Mouse (Mus musculus) forebrain, embryonic 16.5 days (tissue): ENCODE measurements around the gene Spata7. TPM values are rescaled to one million over a fixed set of nuclear protein-coding genes. Genes with fewer than 3 reads are reported as not detected.
A peak's percentile ranks its signal among the peaks of the same experiment; 100 is the strongest.

Source experiments
- ATAC-seq: fragments of 200-750 bp; cut with Nextera tagmentation; 2 replicates; pipeline ENCODE4 v1.8.0; 2017; ENCODE audit warnings: mild to moderate bottlenecking, moderate library complexity
- H3K27ac ChIP-seq: fragments of 300-500 bp; sonication (generic); 2 replicates; pipeline ENCODE4 v1.5.1; 2014; ENCODE audit warnings: low read length, control low read depth
- H3K27me3 ChIP-seq: fragments of 300-500 bp; sonication (generic); replicated peaks from 2 replicates; pipeline ENCODE4 v1.6.1; 2014; ENCODE audit warnings: low read length; ENCODE audit not compliant: control insufficient read depth, insufficient read depth
- H3K36me3 ChIP-seq: fragments of 300-500 bp; sonication (generic); 2 replicates; pipeline ENCODE4 v1.6.1; 2014; ENCODE audit not compliant: control insufficient read depth, insufficient read depth
- H3K4me1 ChIP-seq: fragments of 300-500 bp; sonication (generic); replicated peaks from 2 replicates; pipeline ENCODE4 v1.6.1; 2014; ENCODE audit warnings: low read length; ENCODE audit not compliant: control insufficient read depth, insufficient read depth
- H3K4me2 ChIP-seq: fragments of 300-500 bp; sonication (generic); 2 replicates; pipeline ENCODE4 v1.6.1; 2014; ENCODE audit warnings: mild to moderate bottlenecking, low read length, control low read depth
- H3K4me3 ChIP-seq: fragments of 300-500 bp; sonication (generic); replicated peaks from 2 replicates; pipeline ENCODE4 v1.5.1; 2014; ENCODE audit warnings: mild to moderate bottlenecking, low read length, control low read depth
- H3K9ac ChIP-seq: fragments of 300-500 bp; sonication (generic); replicated peaks from 2 replicates; pipeline ENCODE4 v1.6.1; 2014; ENCODE audit warnings: low read depth, low read length, control low read depth
- H3K9me3 ChIP-seq: fragments of 300-500 bp; sonication (generic); 2 replicates; pipeline ENCODE4 v1.6.1; 2016; ENCODE audit warnings: low read length; ENCODE audit not compliant: control insufficient read depth
- WGBS: fragments of 180-500 bp; shearing (Covaris S2); extraction: QIAGEN DNeasy Blood & Tissue Kit; methylation state at CpG from one replicate; pipeline ENCODE4 v1.1.7; 2014; 5-methylcytosine and 5-hydroxymethylcytosine counted together
- polyA plus RNA-seq: library from polyadenylated mRNA; unstranded; fragments of >200 nt; fragmentation: Nextera tagmentation; extraction: Ambion mirVana; gene quantifications from 2 replicates; pipeline ENCODE4 v1.2.1, GENCODE M21; 2015

The Spata7 gene
- 27.4 and 32.1 TPM in 2 replicates for polyA plus RNA-seq

DNA sequence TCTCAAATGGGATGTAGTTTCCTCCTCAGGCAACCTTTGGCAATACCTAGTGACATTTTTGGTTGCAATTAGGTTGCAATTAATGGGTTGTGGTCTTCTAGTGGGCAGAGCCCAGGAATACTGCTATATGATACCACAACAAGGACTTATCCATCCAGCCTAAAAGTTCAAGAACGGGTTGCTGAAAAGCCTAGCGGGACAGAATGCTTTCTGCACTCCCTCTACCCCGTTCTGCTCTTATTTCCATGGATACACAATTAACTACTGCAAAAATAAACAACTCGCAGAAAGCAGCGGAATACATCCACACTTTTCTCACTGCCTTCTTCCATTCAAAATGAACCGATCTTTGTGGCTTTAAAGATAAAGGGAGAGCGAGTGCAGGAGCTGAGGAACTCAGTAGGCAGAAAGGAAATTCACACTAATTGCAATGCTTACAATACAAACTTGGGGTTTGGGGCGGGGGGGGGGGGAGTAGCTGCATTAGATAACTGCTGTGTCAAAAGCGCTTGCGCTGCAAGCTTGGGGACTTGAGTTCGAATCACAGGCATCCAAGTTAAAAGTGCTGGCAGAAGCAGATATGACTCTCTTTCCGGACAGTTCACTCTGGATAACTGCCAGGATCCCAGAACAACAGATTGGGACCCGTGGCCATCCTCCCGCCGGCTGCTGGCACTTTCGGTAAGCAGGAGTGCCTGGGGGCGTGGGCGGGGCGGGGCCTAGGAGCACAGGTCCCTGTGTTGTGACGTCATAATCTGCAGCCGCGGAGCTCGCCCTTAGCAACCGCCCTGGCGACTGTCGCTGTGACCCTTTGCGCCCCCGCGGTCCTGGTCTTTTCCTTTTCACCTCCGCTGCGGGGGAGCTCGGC lies at the start of gene Spata7:
Spata7 (plus strand) TSS at position 766 of the 868 bp plus-strand sequence.
- Histone ChIP-seq H3K9me3 (no peaks in the 10 kb centered on the region), H3K27me3 (no peaks in the 10 kb centered on the region), H3K4me1 (peaks cover 10% of the 10 kb centered on the region), H3K4me3 (peak within 1 kb of the TSS; percentile 94), H3K27ac (peak within 1 kb of the TSS; percentile 56), H3K4me2 (peak within 1 kb of the TSS; percentile 71), H3K36me3 (no peaks in the 10 kb centered on the region), H3K9ac (peak within 1 kb of the TSS; percentile 82)
- peak; percentile 92 for ATAC-seq
- WGBS = 2% methylated on average over 32 of the region's 32 CpGs

DNA sequence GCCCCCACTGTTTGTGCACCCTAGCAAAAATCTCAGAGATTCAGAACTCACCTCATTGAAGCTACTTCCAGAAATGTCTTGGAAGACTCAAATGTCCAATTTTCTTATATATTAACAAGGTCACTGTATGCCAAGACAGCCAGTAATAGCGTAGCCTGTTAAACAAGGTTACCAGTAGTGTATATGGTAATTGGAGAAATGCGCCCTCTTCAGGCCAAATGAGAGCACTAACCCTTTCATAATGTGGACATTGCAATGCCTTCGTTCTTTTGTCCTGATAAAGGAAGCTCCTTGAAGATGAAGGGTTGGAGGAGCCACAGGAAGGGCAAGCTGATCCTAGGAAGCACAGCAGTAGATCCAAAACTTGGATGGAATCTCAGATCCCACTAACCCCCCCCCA lies 42.7 kb upstream of the Spata7 start:
- no peaks in the 10 kb centered on the region for H3K36me3 ChIP-seq
- 38% methylated on average over 3 of the region's 3 CpGs for WGBS

DNA sequence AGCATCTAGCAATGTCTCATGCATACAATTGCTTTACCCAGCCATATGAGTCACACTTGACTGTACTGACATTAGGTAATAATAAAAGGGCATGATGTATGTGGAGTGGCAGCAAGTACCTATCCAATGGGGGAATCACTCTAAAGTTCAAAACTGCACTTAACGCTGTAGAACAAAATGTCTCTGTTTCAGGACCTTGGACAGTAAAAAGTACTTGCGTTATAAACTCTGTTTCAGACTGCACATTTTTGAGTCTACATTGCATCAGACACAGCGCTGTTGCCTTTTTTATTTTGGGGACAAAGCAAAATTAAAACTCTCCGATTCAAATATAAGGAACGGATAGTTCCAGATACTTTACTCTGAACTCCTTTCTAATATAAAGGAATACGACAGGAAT lies 39.4 kb upstream of the Spata7 start:
- H3K4me1 ChIP-seq = no peaks in the 10 kb centered on the region
- no peak overlapping the region for H3K4me2 ChIP-seq
- peaks cover 9% of the 10 kb centered on the region; the same call in 1 of the 2 replicates for H3K9me3 ChIP-seq
- H3K27ac ChIP-seq = no peak overlapping the region
- no peak overlapping the region for H3K9ac ChIP-seq
- no peak overlapping the region for H3K4me3 ChIP-seq
- H3K36me3 ChIP-seq = no peaks in the 10 kb centered on the region
- no peaks in the 10 kb centered on the region for H3K27me3 ChIP-seq
- no peak for ATAC-seq
- WGBS = 74% methylated on average over 6 of the region's 6 CpGs

More for the DNA sequence above, 42.7 kb upstream of the Spata7 start:
- Histone ChIP-seq H3K4me2 (no peak overlapping the region), H3K27me3 (no peaks in the 10 kb centered on the region), H3K27ac (no peak overlapping the region), H3K4me1 (no peaks in the 10 kb centered on the region), H3K4me3 (no peak overlapping the region), H3K9me3 (no peaks in the 10 kb centered on the region), H3K9ac (no peak overlapping the region)
- ATAC-seq = no peak

DNA sequence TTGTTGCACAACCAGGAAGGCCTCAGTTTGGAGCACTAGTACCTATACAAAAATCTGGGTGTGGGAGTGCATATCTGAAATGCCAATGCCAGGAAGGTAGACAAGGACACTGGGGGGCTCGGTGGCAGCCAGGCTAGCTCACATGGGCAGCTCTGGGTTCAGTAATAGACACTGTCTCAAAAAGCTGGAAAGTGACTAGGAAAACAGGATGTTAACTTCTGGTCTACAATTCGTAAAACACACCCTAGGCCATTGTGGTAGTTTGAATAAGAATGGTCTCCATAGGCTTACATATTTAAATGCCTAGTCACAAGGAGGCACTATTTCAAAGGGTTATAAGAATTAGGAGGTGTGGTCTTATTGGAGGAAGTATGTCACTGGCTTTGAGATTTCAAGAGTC lies 36.9 kb upstream of the Spata7 start:
- 84% methylated on average over 2 of the region's 2 CpGs for WGBS
- Histone ChIP-seq H3K27ac (no peak overlapping the region), H3K27me3 (no peaks in the 10 kb centered on the region), H3K9ac (no peak overlapping the region), H3K36me3 (no peaks in the 10 kb centered on the region), H3K4me2 (no peak overlapping the region), H3K4me3 (no peak overlapping the region), H3K4me1 (no peaks in the 10 kb centered on the region), H3K9me3 (peaks cover 9% of the 10 kb centered on the region; the same call in 1 of the 2 replicates)
- ATAC-seq = no peak

DNA sequence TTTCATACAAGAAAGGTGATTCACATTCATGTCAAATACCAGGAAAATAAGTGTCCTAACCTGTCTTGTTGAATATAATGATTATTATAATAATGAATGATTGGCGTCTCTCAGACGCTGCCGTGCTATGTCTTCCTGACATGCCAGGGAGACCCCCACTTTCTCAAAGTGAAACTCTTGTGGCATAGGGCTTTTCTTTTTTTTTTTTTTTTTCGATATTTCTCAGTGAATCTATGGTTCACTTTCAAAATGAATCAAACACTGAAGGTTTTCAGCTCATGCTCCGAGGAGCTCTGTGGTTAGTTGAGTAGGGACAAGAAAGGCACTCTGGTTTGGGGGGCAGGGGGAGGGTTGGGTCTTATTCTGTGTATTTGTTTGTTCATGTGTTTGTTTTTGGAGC lies 27.1 kb upstream of the Spata7 start:
- WGBS = 86% methylated on average over 5 of the region's 5 CpGs
- no peak overlapping the region for H3K4me2 ChIP-seq
- ATAC-seq = no peak
- no peak overlapping the region for H3K4me3 ChIP-seq
- H3K36me3 ChIP-seq = no peaks in the 10 kb centered on the region
- H3K27ac ChIP-seq = no peak overlapping the region
- H3K9ac ChIP-seq = no peak overlapping the region
- H3K9me3 ChIP-seq = peaks cover 3% of the 10 kb centered on the region; the same call in 1 of the 2 replicates
- H3K4me1 ChIP-seq = peaks cover 3% of the 10 kb centered on the region; the same call in 1 of the 2 replicates
- no peaks in the 10 kb centered on the region for H3K27me3 ChIP-seq

DNA sequence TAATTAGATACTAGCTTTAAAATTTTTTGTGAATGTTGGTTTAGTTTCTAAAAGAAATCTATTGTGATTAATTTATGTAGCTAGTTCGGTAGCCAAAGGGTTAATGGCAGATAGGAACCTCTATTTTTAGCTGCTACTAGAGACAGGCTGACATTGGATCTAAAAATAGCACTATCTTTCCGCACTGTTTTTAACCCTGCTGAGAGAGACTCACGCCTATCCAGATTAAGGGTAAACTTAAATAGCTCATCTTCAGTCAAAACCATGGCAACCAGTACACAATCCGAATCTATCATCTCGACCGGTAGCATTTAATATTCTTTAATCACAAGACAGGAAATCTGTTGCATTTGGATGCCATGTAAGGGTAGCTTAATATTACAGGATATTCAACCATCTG lies 25.8 kb upstream of the Spata7 start:
- Histone ChIP-seq H3K4me3 (no peak overlapping the region), H3K4me2 (peak overlapping the region; percentile 17; the same call in 1 of the 2 replicates), H3K4me1 (peaks cover 6% of the 10 kb centered on the region; the same call in 1 of the 2 replicates), H3K27ac (no peak overlapping the region), H3K27me3 (no peaks in the 10 kb centered on the region), H3K9me3 (peaks cover 3% of the 10 kb centered on the region; the same call in 1 of the 2 replicates), H3K9ac (no peak overlapping the region), H3K36me3 (no peaks in the 10 kb centered on the region)
- WGBS = 29% methylated on average over 6 of the region's 6 CpGs
- peak; percentile 83 for ATAC-seq

DNA sequence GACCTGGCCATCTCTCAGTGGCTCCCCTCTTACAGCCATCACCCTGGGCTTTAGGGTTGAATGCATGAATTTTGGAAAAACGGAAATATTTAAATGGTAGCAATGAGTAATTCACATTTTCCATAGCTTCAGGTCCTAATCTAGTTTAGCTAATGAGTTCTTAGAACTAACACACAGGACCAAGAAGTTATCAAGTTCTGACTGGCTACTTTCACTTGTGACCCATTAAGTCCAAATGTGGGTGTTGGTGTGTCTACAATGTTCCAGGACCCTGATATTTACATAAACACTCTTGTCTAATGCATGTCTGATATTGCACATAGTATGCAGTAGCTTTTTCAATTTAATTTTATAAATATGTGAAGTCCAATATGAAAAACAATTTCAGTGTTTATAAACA lies 22.7 kb upstream of the Spata7 start:
- no peak for ATAC-seq
- WGBS = 81% methylated on average over 1 of the region's 1 CpGs
- Histone ChIP-seq H3K36me3 (no peaks in the 10 kb centered on the region), H3K9me3 (no peaks in the 10 kb centered on the region), H3K4me3 (no peak overlapping the region), H3K9ac (no peak overlapping the region), H3K27me3 (no peaks in the 10 kb centered on the region), H3K4me1 (peaks cover 6% of the 10 kb centered on the region; the same call in 1 of the 2 replicates), H3K27ac (no peak overlapping the region), H3K4me2 (no peak overlapping the region)

DNA sequence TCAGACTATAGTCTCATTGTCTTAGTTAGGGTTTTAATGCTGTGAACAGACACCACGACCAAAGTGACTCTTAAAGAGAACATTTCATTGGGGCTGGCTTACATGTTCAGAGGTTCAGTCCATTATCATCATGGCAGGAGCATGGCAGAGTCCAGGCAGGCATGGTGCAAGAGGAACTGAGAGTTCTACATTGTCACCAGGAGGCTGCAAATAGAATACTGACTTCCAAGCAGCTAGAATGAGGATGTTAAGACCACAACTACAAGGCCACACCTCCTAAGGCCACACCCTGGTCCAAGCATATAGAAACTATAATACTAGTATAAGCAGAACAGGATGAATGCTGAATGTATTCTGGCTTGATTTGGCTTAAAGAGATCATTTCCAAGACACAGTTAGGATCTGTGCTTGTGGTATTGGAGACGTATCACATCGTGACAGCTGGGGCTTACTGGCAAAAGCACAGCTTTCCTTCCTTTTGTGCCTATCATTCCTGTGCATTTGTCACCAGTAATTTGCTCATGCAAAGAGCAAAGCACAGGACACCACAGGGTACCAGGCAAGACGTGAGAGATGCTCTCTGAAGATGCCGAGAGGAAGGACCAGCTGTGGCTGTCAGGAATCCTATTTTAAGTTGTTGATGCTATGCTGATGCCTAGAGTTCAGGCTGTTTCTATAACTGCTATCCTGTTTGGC lies 21.2 kb upstream of the Spata7 start:
- Histone ChIP-seq H3K36me3 (no peaks in the 10 kb centered on the region), H3K9me3 (no peaks in the 10 kb centered on the region), H3K9ac (no peak overlapping the region), H3K4me2 (no peak overlapping the region), H3K4me1 (peaks cover 3% of the 10 kb centered on the region; the same call in 1 of the 2 replicates), H3K27ac (no peak overlapping the region), H3K4me3 (no peak overlapping the region), H3K27me3 (no peaks in the 10 kb centered on the region)
- WGBS = 53% methylated on average over 5 of the region's 5 CpGs
- ATAC-seq = peak; percentile 47

DNA sequence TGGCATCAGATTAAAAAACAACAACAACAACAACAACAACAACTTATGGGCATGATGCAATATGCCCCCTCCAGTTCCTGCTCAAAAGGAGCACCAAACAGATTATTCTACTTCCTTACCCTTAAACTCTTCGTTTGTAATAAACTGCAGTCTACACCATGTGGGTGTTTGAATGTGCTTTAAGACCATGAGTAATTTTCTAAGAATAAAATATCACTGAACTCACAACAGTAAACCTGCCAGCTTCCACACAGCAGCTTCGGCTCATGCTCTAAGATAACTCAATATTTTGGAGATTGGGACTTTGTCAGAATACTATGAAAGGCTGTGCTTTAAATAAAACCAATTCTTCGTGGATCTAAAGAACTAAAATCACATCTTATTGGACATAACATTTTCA lies 17.6 kb upstream of the Spata7 start:
- no peak overlapping the region for H3K27ac ChIP-seq
- H3K9me3 ChIP-seq = no peaks in the 10 kb centered on the region
- H3K4me3 ChIP-seq = no peak overlapping the region
- H3K4me1 ChIP-seq = peaks cover 9% of the 10 kb centered on the region
- no peak for ATAC-seq
- no peak overlapping the region for H3K4me2 ChIP-seq
- no peak overlapping the region for H3K9ac ChIP-seq
- 81% methylated on average over 3 of the region's 3 CpGs for WGBS
- H3K36me3 ChIP-seq = no peaks in the 10 kb centered on the region
- H3K27me3 ChIP-seq = no peaks in the 10 kb centered on the region
